Mouse (Mus musculus) kidney, adult 2 months (tissue): ENCODE measurements around the gene Kcnk15. TPM values are rescaled to one million over a fixed set of nuclear protein-coding genes. Genes with fewer than 3 reads are reported as not detected.

Experiments used
- DNase-seq: peaks from one replicate; pipeline ENCODE4 v3.0.0; 2021
- H3K27ac ChIP-seq: fragments of 200-500 bp; 2 replicates; pipeline ENCODE4 v1.5.1; 2012; ENCODE audit warnings: low read depth, low read length, control low read depth, inconsistent platforms; ENCODE audit not compliant: insufficient read depth
- H3K27me3 ChIP-seq: fragments of 200-500 bp; replicated peaks from 2 replicates; pipeline ENCODE4 v1.6.1; 2012; ENCODE audit warnings: mild to moderate bottlenecking, moderate library complexity, low read length, inconsistent platforms; ENCODE audit not compliant: control insufficient read depth, insufficient read depth
- H3K36me3 ChIP-seq: fragments of 200-500 bp; 2 replicates; pipeline ENCODE4 v1.6.1; 2012; ENCODE audit warnings: mild to moderate bottlenecking, moderate library complexity, low read length, inconsistent platforms; ENCODE audit not compliant: control insufficient read depth, insufficient read depth
- H3K4me1 ChIP-seq: fragments of 200-500 bp; 2 replicates; pipeline ENCODE4 v1.6.1; 2011; ENCODE audit warnings: low read length; ENCODE audit not compliant: control insufficient read depth, insufficient read depth
- H3K4me3 ChIP-seq: fragments of 200-500 bp; 2 replicates; pipeline ENCODE4 v1.5.1; 2011; ENCODE audit warnings: mild to moderate bottlenecking, low read depth, low read length, control low read depth; ENCODE audit not compliant: insufficient read depth
- CTCF ChIP-seq: fragments of 200-500 bp; conservative IDR thresholded peaks from 2 replicates; pipeline ENCODE4 v1.5.1; 2011; ENCODE audit warnings: low read depth, mild to moderate bottlenecking, control low read depth, low read length, moderate library complexity, mixed read lengths; ENCODE audit not compliant: insufficient read depth, insufficient read length
- POLR2A ChIP-seq: fragments of 200-500 bp; IDR thresholded peaks from one replicate; pipeline ENCODE4 v1.6.1; 2011; ENCODE audit warnings: low read depth, low read length, control low read depth
- WGBS: fragments of 180-500 bp; shearing (Covaris S2); methylation state at CpG from one replicate; pipeline ENCODE4 v1.1.7; 2018; 5-methylcytosine and 5-hydroxymethylcytosine counted together
- polyA plus RNA-seq: library from polyadenylated mRNA; depleted of rRNA; stranded (reverse); fragments of >200 nt; gene quantifications from 2 replicates; pipeline ENCODE4 v1.2.3, GENCODE M21; 2012

Gene Kcnk15
- polyA plus RNA-seq, 1 experiment = not detected

DNA sequence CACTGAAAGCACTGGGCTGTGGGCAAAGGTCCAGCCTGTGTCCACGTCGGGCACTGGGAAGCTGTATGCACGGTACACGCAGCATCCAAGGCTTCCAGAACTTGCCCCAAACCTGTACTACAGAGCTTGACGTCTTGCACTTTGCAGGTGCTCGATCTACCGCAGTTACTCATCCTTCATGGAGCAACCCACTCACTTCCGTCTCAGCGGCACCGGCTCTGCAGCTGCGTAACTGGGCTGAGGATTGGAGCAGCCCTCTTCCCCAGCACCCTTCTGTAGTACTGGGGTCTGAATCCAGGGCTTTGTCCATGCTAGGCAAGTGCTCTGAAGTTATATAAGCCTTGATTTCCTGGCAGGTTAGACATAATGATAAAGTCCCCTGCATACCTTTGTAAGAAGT is 37.8 kb downstream of the Kcnk15 start:
- TF ChIP-seq CTCF = no peak
- no peak for TF ChIP-seq POLR2A
- WGBS = 90% methylated on average over 11 of the region's 11 CpGs
- no peak for DNase-seq

GRCm38 (mm10) chr2:163893446-163894370 is 40.3 kb downstream of the Kcnk15 start:
- Histone ChIP-seq H3K27me3 (no peaks in the 10 kb centered on the region), H3K4me3 (no peak overlapping the region), H3K4me1 (no peaks in the 10 kb centered on the region), H3K36me3 (no peaks in the 10 kb centered on the region), H3K27ac (no peak overlapping the region)
- WGBS = 70% methylated on average over 7 of the region's 7 CpGs
- TF ChIP-seq POLR2A = no peak
- TF ChIP-seq CTCF = no peak
- DNase-seq = no peak

More for the DNA sequence above, 37.8 kb downstream of the Kcnk15 start:
- H3K27me3 ChIP-seq = no peaks in the 10 kb centered on the region
- H3K27ac ChIP-seq = no peak overlapping the region
- H3K4me1 ChIP-seq = no peaks in the 10 kb centered on the region
- no peaks in the 10 kb centered on the region for H3K36me3 ChIP-seq
- no peak overlapping the region for H3K4me3 ChIP-seq

DNA sequence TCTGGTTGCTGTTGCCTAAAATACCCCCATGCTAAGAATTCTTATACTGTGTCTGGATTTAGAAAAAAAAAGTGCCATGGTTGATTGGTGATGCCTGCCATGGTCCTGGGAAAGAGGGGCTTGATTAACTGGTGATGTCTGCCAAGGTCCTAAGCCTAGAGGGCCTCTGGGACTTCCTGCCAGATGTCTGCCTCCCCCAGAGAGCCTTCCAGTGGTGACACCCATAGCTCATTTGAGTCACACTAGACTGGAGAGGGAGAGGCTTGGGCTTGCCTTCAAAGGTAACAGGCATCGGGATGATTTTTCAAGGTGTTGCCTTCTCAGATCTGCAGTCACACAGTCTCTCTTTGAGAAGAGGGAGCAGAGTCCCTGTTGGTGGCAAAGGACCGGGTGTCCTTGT is 41.7 kb downstream of the Kcnk15 start:
- TF ChIP-seq CTCF = no peak
- TF ChIP-seq POLR2A = no peak
- no peak overlapping the region for H3K4me3 ChIP-seq
- H3K36me3 ChIP-seq = no peaks in the 10 kb centered on the region
- no peaks in the 10 kb centered on the region for H3K4me1 ChIP-seq
- no peak overlapping the region for H3K27ac ChIP-seq
- no peaks in the 10 kb centered on the region for H3K27me3 ChIP-seq
- DNase-seq = no peak
- WGBS = 21% methylated on average over 2 of the region's 2 CpGs

DNA sequence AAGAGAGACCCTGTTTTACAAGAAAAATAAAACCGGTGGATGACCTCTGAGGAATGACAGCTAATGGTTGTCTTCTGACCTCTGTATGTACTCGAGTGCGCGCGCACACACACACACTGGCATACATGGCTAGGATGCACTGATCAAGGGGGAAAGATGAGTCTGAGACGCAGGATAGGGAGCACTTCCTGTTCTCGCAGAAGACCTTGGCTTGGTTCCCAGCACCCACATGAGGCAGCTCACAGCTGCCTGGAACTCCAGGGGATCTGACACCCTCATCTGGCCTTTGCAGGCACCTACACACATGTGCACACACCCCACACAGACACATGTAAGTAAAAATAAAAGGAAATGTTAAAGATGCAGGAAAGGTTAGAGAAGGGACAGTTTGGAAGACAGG is 43.6 kb downstream of the Kcnk15 start:
- Histone ChIP-seq H3K27me3 (no peaks in the 10 kb centered on the region), H3K4me1 (no peaks in the 10 kb centered on the region), H3K4me3 (no peak overlapping the region), H3K36me3 (no peaks in the 10 kb centered on the region), H3K27ac (no peak overlapping the region)
- no peak for DNase-seq
- 89% methylated on average over 7 of the region's 7 CpGs for WGBS
- no peak for TF ChIP-seq CTCF
- TF ChIP-seq POLR2A = no peak

- DNase-seq = no peak
- Histone ChIP-seq H3K27ac (no peak overlapping the region), H3K4me1 (no peaks in the 10 kb centered on the region), H3K27me3 (no peaks in the 10 kb centered on the region), H3K36me3 (no peaks in the 10 kb centered on the region), H3K4me3 (no peak overlapping the region)
- 58% methylated on average over 7 of the region's 7 CpGs for WGBS
- TF ChIP-seq CTCF (no peak), POLR2A (no peak)
These were observed 44.6 kb downstream of the Kcnk15 start for GRCm38 (mm10) chr2:163897988-163898535.

GRCm38 (mm10) chr2:163899910-163900411 is 46.5 kb downstream of the Kcnk15 start:
- Histone ChIP-seq H3K27ac (no peak overlapping the region), H3K27me3 (no peaks in the 10 kb centered on the region), H3K36me3 (no peaks in the 10 kb centered on the region), H3K4me1 (no peaks in the 10 kb centered on the region), H3K4me3 (no peak overlapping the region)
- TF ChIP-seq POLR2A (no peak), CTCF (no peak)
- DNase-seq = no peak
- WGBS = 33% methylated on average over 14 of the region's 14 CpGs

GRCm38 (mm10) chr2:163901043-163901442 is 47.6 kb downstream of the Kcnk15 start:
- Histone ChIP-seq H3K27ac (no peak overlapping the region), H3K4me3 (no peak overlapping the region), H3K4me1 (no peaks in the 10 kb centered on the region), H3K27me3 (no peaks in the 10 kb centered on the region), H3K36me3 (no peaks in the 10 kb centered on the region)
- whole genome bisulfite sequencing = 85% methylated on average over 7 of the region's 7 CpGs
- no peak for TF ChIP-seq POLR2A
- TF ChIP-seq CTCF = no peak
- no peak for DNase-seq
